Mouse (Mus musculus) heart, adult 2 months (tissue): ENCODE data around the gene Ghdc. TPM values are rescaled to one million over a fixed set of nuclear protein-coding genes. Genes with fewer than 3 reads are reported as not detected.

Experiments used
- DNase-seq, 2 experiments: peaks; one replicate each; pipeline ENCODE4 v3.0.0; 2021
- H3K27ac ChIP-seq: fragments of 200-600 bp; 2 replicates; pipeline ENCODE4 v1.8.1; 2022
- H3K27me3 ChIP-seq: fragments of 200-500 bp; 2 replicates; pipeline ENCODE4 v1.6.1; 2012; ENCODE audit warnings: mild to moderate bottlenecking, low read length, inconsistent platforms, mixed read lengths; ENCODE audit not compliant: control insufficient read depth, insufficient read depth
- H3K36me3 ChIP-seq: fragments of 200-500 bp; 2 replicates; pipeline ENCODE4 v1.6.1; 2012; ENCODE audit warnings: low read length, inconsistent platforms; ENCODE audit not compliant: control insufficient read depth, insufficient read depth
- H3K4me1 ChIP-seq: fragments of 200-500 bp; 2 replicates; pipeline ENCODE4 v1.6.1; 2011; ENCODE audit warnings: low read length; ENCODE audit not compliant: control insufficient read depth, insufficient read depth
- H3K4me3 ChIP-seq: fragments of 200-600 bp; 2 replicates; pipeline ENCODE4 v1.8.1; 2022
- H3K79me2 ChIP-seq: fragments of 200-500 bp; replicated peaks from 2 replicates; pipeline ENCODE4 v1.6.1; 2012; ENCODE audit warnings: mild to moderate bottlenecking, inconsistent platforms, low read length, moderate library complexity, mixed read lengths; ENCODE audit not compliant: control insufficient read depth, insufficient read depth
- H3K9ac ChIP-seq: fragments of 200-500 bp; 2 replicates; pipeline ENCODE4 v1.6.1; 2012; ENCODE audit warnings: low read depth, mild to moderate bottlenecking, control low read depth, inconsistent platforms, low read length, mixed read lengths
- CTCF ChIP-seq: fragments of 200-600 bp; IDR thresholded peaks from 2 replicates; pipeline ENCODE4 v1.8.1; 2022; ENCODE audit warnings: antibody characterized with exemption, mild to moderate bottlenecking, moderate library complexity
- EP300 ChIP-seq: fragments of 200-500 bp; IDR thresholded peaks from 2 replicates; pipeline ENCODE4 v1.6.1; 2011; ENCODE audit warnings: low read depth, low read length, control low read depth; ENCODE audit not compliant: insufficient read depth
- POLR2A ChIP-seq: fragments of 200-500 bp; IDR thresholded peaks from 2 replicates; pipeline ENCODE4 v1.6.1; 2011; ENCODE audit warnings: mild to moderate bottlenecking, low read depth, low read length, control low read depth; ENCODE audit not compliant: insufficient read depth
- WGBS: fragments of 180-500 bp; shearing (Covaris S2); methylation state at CpG from one replicate; pipeline ENCODE4 v1.1.7; 2018; 5-methylcytosine and 5-hydroxymethylcytosine counted together
- intact Hi-C: fragments of 180-260 bp; cut with DNase I; formaldehyde crosslinking; loops from one replicate; pipeline ENCODE4 v1.15.1; 2025
- polyA plus RNA-seq: library from polyadenylated mRNA; depleted of rRNA; stranded (reverse); fragments of >200 nt; gene quantifications from 2 replicates; pipeline ENCODE4 v1.2.3, GENCODE M21; 2012
- total RNA-seq, 2 experiments: library from RNA; stranded (reverse); gene quantifications; 2 replicates each; pipeline ENCODE4 v1.2.3; 2021

Ghdc gene
- total and polyA plus RNA-seq, 3 experiments = 10.1 to 11.6 (median 11.2) TPM

- intact Hi-C loops = no loop called here
Measured at GRCm38 (mm10) chr11:100749469-100749868, 21.3 kb downstream of the Ghdc start.

DNA sequence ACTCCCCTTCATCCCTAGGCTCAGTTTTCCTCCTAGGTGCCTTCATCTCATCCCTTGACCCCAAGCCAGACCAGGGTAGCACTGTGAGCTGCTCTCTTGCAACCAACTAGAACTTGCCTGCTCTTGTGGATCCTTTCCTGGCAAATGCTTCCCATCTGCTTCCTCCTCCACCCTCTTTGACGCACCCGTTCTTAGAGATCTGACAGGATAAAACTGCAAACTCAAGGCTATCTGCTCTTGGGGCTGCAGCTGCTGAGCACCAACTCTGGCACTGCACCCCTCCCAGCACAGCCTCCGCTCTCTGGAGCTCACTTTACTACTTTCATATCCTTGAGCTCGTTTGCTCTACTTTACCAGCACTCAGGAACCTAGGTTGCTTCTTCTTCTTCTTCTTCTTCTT lies 22.1 kb downstream of the Ghdc start:
- Histone ChIP-seq H3K4me3 (no peak overlapping the region), H3K9ac (no peak overlapping the region), H3K27me3 (no peaks in the 10 kb centered on the region), H3K4me1 (no peaks in the 10 kb centered on the region), H3K79me2 (no peaks in the 10 kb centered on the region), H3K36me3 (no peaks in the 10 kb centered on the region), H3K27ac (no peak overlapping the region)
- 46% methylated on average over 4 of the region's 4 CpGs for WGBS
- no peak for TF ChIP-seq POLR2A
- no peak for TF ChIP-seq CTCF
- no peak for TF ChIP-seq EP300
- intact Hi-C loops = no loop called here
- DNase-seq = no peak

More at GRCm38 (mm10) chr11:100749469-100749868, 21.3 kb downstream of the Ghdc start:
- WGBS = 35% methylated on average over 25 of the region's 25 CpGs
- DNase-seq = no peak
- Histone ChIP-seq H3K9ac (no peak overlapping the region), H3K27me3 (no peaks in the 10 kb centered on the region), H3K79me2 (no peaks in the 10 kb centered on the region), H3K4me3 (no peak overlapping the region), H3K4me1 (no peaks in the 10 kb centered on the region), H3K27ac (no peak overlapping the region), H3K36me3 (no peaks in the 10 kb centered on the region)
- TF ChIP-seq EP300 (no peak), CTCF (no peak), POLR2A (no peak)

GRCm38 (mm10) chr11:100747114-100747513 lies 23.6 kb downstream of the Ghdc start:
- intact Hi-C loops = no loop called here
- DNase-seq = no peak
- WGBS = 73% methylated on average over 5 of the region's 5 CpGs

DNA sequence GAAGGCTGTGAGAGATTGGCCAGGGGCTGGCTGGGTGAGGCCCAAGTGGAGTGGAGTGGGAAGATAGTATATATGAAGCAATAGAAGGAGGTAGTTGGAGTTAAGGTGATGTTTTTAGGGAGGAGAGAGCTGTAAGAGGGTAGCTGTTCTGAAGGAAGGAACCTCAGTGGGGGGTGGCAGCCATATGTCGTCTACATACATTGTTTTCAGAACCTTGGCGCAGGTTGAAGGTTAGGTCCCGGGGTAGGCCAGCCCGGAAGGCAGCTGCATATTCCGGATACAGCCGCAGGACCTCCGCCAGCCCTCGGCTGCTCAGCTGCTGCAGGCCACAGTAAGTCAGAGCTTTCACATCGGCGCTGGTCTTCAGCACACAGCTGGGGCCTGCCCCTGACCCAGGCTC lies 24.2 kb downstream of the Ghdc start:
- DNase-seq = no peak
- Histone ChIP-seq H3K79me2 (no peaks in the 10 kb centered on the region), H3K4me3 (no peak overlapping the region), H3K4me1 (no peaks in the 10 kb centered on the region), H3K36me3 (no peaks in the 10 kb centered on the region), H3K27ac (no peak overlapping the region), H3K9ac (no peak overlapping the region), H3K27me3 (no peaks in the 10 kb centered on the region)
- intact Hi-C loops = no loop called here
- TF ChIP-seq CTCF (no peak), POLR2A (no peak), EP300 (no peak)
- WGBS = 74% methylated on average over 10 of the region's 10 CpGs

More at GRCm38 (mm10) chr11:100747114-100747513, 23.6 kb downstream of the Ghdc start:
- Histone ChIP-seq H3K27ac (no peak overlapping the region), H3K36me3 (no peaks in the 10 kb centered on the region), H3K27me3 (no peaks in the 10 kb centered on the region), H3K4me1 (no peaks in the 10 kb centered on the region), H3K9ac (no peak overlapping the region), H3K79me2 (no peaks in the 10 kb centered on the region), H3K4me3 (no peak overlapping the region)
- TF ChIP-seq POLR2A (no peak), EP300 (no peak), CTCF (no peak)

- Histone ChIP-seq H3K4me3 (no peak overlapping the region), H3K27ac (no peak overlapping the region), H3K9ac (no peak overlapping the region), H3K36me3 (no peaks in the 10 kb centered on the region), H3K79me2 (no peaks in the 10 kb centered on the region), H3K4me1 (no peaks in the 10 kb centered on the region), H3K27me3 (no peaks in the 10 kb centered on the region)
- TF ChIP-seq POLR2A = no peak
- no peak for TF ChIP-seq EP300
- TF ChIP-seq CTCF = peak; percentile 77
- intact Hi-C loops = loop anchor here (2.0 kb wide), 1 partner anchor 16 kb away; no protein-coding TSS in a partner anchor
- 21% methylated on average over 6 of the region's 6 CpGs for WGBS
- no peak for DNase-seq
Measured at GRCm38 (mm10) chr11:100745085-100745484, 25.7 kb downstream of the Ghdc start.

DNA sequence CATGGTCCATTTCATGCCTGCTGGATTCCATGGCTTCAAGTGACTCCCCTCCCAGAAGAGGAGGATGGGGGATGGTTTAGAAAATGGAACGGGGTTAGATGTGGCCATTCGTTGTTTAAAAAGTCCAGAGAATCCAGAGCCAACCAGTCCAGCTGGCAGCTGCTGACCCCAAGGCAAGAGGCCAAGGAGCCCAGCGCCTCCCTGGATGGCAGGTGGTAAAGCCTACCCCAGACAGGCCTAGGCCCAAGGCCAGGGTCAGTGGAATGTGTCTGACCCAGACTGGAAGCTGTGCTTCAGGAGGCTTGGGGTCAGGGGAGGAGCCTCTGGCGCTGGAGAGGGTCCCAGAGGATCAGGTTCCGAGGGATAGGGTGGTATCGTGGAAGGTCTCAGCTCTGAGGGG lies 29.4 kb downstream of the Ghdc start:
- no peak overlapping the region for H3K9ac ChIP-seq
- WGBS = 50% methylated on average over 6 of the region's 6 CpGs
- peak in 1 of 2 experiments; percentile 64 for DNase-seq
- intact Hi-C loops = no loop called here
- peaks cover 6% of the 10 kb centered on the region for H3K4me1 ChIP-seq
- no peak overlapping the region for H3K27ac ChIP-seq
- no peaks in the 10 kb centered on the region for H3K27me3 ChIP-seq
- TF ChIP-seq EP300 = no peak
- H3K79me2 ChIP-seq = peaks cover 2% of the 10 kb centered on the region; the same call in 1 of the 2 replicates
- H3K4me3 ChIP-seq = no peak overlapping the region
- no peaks in the 10 kb centered on the region for H3K36me3 ChIP-seq
